Mouse (Mus musculus) lung, postnatal 14 days (tissue): ENCODE measurements around the gene Pin4.

Source experiments
- DNase-seq: peaks from one replicate; pipeline ENCODE4 v3.0.0; 2021

The Pin4 gene

GRCm38 (mm10) chrX:102157423-102157791 lies 38.2 kb downstream of the Pin4 start:
- no peak for DNase-seq

GRCm38 (mm10) chrX:102159778-102160177 lies 40.5 kb downstream of the Pin4 start:
- peak; percentile 44 for DNase-seq

GRCm38 (mm10) chrX:102160528-102160927 lies 41.3 kb downstream of the Pin4 start:
- no peak for DNase-seq

- DNase-seq = no peak
Measured at GRCm38 (mm10) chrX:102163096-102163495, 43.8 kb downstream of the Pin4 start.

GRCm38 (mm10) chrX:102163529-102163928 lies 44.3 kb downstream of the Pin4 start:
- DNase-seq = no peak

- no peak for DNase-seq
Measured at GRCm38 (mm10) chrX:102166521-102166920, 47.3 kb downstream of the Pin4 start.

- no peak for DNase-seq
Measured at GRCm38 (mm10) chrX:102166986-102167385, 47.7 kb downstream of the Pin4 start.

- no peak for DNase-seq
Measured at GRCm38 (mm10) chrX:102169724-102170123, 50.5 kb downstream of the Pin4 start.

GRCm38 (mm10) chrX:102170135-102170534 lies 50.9 kb downstream of the Pin4 start:
- DNase-seq = no peak

- no peak for DNase-seq
Measured at GRCm38 (mm10) chrX:102170900-102171299, 51.7 kb downstream of the Pin4 start.

- no peak for DNase-seq
Measured at GRCm38 (mm10) chrX:102175538-102176287, 56.5 kb downstream of the Pin4 start.
